Mouse (Mus musculus): Measurements from ENCODE around the gene Jag1.

- TF ChIP-seq CTCF (IDR thresholded peaks at IDR 0.05; ENCODE audit: low read depth) (peak; percentile 81), EP300 (IDR thresholded peaks at IDR 0.05; ENCODE audit: low read depth) (no peak)
These were observed 862 bp upstream of the Jag1 start for GRCm38 (mm10) chr2:137117321-137117690.

Data from liver, postnatal 0 days (tissue).